Mouse (Mus musculus): ENCODE measurements at regions not wholly inside any gene's neighbourhood (a gene's known extent, or its start where the extent isn't known, plus 50 kb on each side); places are given as distances from the start of the nearest gene placed in this dataset.

DNA sequence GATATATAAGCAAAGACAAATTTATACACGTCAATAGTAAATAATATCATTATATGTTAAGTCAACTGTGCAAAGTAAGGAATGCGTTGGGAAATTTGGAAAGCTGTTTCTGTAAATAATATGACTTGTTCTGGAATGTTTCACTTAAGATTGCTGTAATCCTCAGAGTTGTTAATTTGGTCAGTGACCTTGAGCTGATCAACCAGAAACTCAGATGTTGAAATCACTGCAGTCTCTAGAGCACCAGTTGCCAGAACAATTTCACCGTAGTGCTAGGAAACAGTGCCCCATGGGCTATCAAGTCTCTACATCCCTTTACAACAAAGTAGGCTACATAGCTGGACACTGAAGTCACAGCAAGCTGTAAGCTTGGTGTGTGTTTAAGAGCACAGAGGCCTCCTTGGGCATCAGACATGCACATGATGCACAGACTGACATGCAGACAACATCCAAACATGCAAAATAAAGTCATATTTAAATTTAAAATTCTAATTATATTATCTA lies 212.6 kb downstream of the Pik3r1 start:
- DNase-seq (ENCODE audit: low spot score), result no peak

DNA sequence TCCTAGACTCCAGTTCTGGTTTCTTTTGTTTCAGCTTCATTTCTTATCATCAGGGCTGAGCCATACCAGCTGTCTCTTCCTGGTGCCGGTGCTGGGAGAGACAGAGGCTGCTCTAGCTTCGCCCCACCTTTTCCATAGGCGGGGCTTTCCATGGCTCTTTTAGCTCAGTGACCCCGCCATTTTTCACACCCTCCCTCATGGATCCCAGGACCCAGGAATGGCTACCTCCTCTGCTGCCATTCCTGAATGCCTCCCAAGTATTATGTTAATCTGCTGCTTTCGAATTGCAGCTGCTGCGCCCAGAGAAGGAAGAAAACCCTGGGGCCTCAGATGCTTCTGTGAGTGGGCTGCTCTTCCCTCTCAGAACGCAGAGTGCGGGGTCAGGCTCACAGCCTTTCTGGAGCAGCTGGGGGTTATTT lies 214.9 kb downstream of the Pik3r1 start:
- no peak for DNase-seq (ENCODE audit: low spot score)

GRCm38 (mm10) chr13:101552451-101552850 lies 215.6 kb downstream of the Pik3r1 start:
- DNase-seq (ENCODE audit: low spot score), result no peak

DNA sequence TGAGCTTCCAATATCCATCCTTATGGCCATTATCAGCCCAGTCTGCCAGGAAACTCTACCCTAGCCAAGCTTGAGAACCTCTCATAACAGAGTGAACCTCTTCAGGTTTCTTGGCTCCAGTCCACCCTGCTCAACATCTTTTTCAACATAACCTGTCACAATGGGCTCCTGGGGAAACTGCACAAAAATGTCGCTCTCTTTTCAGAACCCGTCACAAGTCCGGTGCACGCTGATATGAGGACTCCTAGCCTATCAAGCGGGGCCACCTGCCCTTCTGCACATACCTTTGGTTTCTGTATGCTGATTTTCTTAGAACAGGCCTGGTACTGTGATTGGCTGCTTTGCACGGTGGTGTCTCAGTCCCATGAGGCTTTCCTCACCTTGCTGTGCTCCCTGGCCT lies 216.9 kb downstream of the Pik3r1 start:
- no peak for DNase-seq (ENCODE audit: low spot score)

DNA sequence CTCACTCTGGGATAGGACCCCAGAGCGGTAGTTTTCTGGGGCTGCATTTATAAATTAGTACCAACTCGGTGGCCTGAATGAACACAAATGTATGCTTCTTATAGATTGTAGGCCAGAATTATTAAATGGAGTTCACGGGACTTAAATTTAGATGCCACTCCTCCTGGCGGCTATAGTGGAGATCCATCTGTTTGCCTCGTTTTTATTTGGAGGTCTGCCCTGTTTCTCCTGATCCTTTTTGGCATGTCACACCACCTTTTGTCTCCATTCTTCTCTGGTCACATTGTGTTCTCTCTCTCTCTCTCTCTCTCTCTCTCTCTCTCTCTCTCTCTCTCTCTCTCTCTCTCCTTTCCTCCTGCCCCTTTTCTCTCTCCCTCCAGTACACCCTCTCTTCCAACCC lies 217.5 kb downstream of the Pik3r1 start:
- no peak for DNase-seq (ENCODE audit: low spot score)

DNA sequence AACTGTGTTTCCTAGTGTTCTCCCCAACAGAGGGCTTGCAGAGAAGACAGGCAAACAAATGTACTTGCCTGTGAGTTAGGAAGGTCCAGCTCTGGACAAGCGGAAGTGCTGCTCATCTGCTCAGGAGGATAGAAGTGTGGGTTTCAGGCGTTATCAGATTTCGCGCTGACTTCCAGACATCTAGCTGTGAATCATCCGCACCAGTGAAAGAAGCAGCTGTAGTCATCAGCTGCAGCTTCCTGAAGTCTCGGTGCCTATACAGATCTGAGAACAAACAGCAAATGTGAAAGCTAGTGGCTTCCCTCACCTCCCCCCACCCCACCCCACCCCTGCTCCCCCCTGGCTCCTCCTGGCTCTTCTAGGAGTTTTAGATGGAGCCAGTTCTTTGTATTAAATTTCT lies 220.1 kb downstream of the Pik3r1 start:
- no peak for DNase-seq (ENCODE audit: low spot score)

DNA sequence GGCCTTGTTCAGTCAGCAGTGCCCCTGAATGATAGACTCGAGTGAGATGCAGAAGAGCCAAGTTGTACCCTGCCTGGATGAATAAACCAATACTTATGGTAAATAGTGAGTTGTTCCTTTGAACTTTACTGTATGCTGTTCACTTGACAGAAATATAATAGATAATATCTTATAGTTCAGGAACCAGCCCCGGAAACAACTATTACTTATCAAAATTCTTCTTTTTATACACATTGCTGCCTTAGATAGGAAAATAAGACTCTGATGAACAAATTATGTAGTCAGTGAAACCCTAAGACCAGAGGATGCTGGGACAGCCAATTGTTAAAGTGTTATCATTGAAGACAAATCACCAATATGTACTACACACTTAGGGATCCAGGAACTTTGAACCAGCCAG lies 220.7 kb downstream of the Pik3r1 start:
- DNase-seq (ENCODE audit: low spot score), result no peak

DNA sequence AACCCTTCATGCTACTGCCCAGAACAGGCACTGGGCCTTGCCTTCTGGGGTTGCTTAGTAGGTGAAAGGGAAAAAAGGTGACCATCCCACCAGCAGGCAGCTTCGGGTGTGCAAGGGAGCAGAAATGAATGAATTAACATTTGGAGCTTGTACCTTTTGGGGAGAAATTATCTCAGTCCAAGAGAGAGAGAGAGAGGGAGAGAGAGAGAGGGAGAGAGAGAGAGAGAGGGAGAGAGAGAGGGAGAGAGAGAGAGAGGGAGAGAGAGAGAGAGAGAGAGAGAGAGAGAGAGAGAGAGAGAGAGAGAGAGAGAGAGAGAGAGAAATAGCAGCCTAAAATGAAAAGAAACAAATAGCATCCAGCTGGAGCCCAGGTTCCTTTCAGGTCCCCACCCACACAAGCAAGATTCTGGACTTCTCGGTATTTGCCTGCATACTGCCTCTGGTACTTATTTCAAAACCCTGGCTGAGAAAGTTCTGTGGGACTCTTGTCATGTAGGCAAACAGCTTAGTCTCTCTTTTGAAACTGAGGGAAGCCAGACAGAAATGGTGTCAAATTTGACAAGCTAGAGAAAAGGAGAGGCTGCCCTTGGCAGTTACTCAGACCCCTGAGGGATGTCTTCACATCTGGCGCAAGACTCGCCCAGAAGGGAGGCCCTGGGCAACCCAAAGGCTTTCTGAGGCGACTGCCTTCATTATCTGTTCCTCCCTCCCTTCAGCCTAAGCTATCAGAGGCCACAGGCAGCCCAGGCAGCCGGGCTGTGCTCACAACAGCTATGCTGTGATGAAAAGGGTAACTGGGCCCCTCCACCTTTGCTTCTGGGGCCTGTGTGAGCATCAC lies 222.5 kb downstream of the Pik3r1 start:
- no peak for DNase-seq (ENCODE audit: low spot score)

DNA sequence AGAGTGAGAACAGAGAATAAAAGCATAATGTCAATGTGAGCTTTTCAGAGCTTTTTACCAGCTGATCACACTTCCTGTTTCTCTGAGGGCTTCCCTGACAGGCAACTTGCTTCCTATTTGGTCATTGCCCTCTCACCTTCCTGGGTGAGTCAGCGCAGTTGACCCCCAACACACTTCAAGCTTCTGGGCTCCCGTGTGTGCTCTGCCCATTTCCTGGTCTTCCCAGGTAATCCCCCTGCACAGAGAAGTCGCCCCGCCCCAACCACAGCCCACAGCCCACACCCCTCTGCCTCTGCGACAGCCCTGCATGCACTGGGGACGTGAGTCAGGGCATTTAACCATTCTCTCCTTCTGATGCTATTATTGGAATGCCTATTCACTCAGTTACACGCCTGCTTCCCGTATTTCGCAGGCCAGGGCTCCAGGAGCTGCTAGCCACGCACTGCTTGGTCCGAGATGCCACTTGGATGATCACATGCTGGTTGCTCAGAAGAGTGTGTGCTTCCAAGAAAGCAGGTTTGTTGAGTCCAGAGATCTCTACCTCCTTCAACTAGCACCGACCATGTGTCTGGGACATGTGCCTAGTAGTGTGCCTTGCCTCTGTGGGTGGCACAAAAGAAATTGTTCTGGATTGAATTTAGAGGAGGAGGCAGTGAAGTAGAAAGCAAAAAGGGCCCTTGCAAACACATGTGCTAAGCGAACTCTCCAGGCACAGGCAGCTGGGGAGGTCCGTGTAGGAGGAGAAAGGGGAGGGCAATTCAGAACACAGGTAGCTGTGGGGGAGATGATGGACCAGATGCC lies 227.4 kb downstream of the Pik3r1 start:
- DNase-seq (ENCODE audit: low spot score), result no peak

GRCm38 (mm10) chr13:101538110-101538509 lies 229.9 kb downstream of the Pik3r1 start:
- DNase-seq (ENCODE audit: low spot score), result no peak

GRCm38 (mm10) chr13:101536019-101536418 lies 232.0 kb downstream of the Pik3r1 start:
- DNase-seq (ENCODE audit: low spot score), result no peak

- DNase-seq (ENCODE audit: low spot score), result peak; percentile 50
These were observed 232.6 kb downstream of the Pik3r1 start for GRCm38 (mm10) chr13:101535331-101535866.

DNA sequence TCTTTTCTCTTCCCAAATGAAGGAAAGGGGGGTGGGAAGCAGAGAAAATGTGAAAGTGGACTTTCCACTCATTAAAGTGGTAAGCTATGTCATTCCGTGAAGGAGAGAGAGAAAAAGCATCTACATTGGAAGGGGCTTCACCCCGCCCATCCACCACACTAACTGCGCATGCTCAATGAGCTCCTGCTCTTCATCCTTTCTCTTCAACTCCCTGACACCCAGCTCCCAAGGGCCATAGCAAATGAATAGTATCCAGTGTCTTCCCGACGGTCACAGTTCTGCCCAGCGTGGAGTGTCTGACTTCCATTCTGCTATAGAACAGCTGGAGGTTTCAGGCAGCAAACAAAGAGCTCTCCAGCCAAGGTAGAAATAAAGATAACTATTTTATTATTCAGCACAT lies 233.5 kb downstream of the Pik3r1 start:
- no peak for DNase-seq (ENCODE audit: low spot score)

GRCm38 (mm10) chr13:101532913-101533312 lies 235.1 kb downstream of the Pik3r1 start:
- no peak for DNase-seq (ENCODE audit: low spot score)

DNA sequence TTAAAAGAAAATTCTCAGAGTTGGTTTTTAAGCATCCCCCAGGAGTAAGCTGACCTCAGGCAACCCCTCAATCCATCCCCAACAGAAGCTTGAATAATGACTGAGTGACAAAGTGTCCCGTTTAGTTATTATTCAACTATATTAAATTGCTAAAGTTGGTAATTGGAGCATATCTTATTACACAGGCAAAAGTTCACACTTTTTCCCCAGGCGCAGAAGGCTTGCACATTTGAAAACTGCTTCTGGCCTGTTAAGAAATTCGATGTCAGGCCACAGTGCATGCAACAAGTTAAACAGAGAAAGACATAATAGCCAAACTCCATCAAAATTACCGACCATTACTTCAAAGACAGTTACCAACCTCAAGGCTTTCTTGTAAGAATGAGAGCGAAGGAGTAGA lies 240.3 kb downstream of the Pik3r1 start:
- no peak for DNase-seq (ENCODE audit: low spot score)

- DNase-seq (ENCODE audit: low spot score), result no peak
These were observed 243.2 kb downstream of the Pik3r1 start for GRCm38 (mm10) chr13:101524781-101525180.

GRCm38 (mm10) chr13:101524223-101524622 lies 243.8 kb downstream of the Pik3r1 start:
- DNase-seq (ENCODE audit: low spot score), result no peak

DNA sequence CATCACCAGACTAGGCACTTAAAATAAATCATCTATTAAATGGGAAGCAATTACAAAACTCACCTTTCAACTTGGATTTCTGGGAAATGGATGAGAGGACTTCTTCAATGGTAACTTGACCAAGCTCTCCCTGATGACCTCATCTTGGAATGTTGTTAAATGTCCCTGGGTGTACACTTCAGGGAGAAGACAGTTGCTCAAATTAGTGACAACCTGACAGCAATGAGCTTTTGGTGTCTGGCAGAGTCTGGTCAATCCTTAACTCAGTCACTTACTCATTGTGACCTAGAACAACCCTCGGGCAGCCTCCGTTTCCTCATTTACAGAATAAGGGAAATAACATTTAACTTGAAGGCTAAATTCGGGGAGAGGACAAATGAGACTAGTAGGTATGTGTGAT lies 244.5 kb downstream of the Pik3r1 start:
- no peak for DNase-seq (ENCODE audit: low spot score)

DNA sequence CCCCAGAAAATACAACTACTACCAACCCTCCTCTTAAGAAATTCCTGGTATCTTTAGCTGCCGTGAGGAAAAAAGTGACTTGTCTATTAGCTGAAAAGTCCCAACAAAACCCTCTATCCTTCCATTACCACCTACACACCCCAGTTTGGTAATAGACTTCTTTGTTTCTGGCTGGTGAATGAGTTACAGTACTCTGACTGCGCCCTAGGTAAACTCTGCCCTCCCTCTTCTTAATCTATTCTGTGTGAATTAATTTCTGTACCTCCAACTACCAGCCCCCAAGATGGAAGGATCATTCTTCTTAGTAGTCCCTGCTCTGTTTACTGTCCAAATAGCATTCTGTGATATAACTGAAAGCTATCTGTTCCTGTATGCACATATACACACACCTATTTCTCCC lies 245.4 kb downstream of the Pik3r1 start:
- no peak for DNase-seq (ENCODE audit: low spot score)

DNA sequence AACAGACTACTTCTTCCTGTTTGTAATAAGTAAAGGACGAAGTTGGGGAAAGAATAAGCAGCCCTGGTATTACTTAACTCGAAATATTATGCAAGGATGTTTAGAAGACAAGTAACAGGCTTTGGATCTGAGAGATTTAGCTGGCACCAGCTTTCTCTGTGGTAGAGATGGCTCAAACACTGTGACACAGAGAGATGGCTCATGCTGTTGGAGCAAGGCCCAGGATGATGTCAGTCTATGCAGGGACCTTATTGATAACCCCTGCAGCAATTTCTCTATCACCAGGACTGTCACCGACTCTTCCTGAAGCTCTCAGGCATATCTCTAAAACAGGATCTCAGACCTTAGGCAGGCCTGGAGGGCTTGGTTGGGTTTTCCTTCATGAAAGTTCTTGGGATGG lies 254.7 kb downstream of the Pik3r1 start:
- DNase-seq (ENCODE audit: low spot score), result no peak

- DNase-seq (ENCODE audit: low spot score), result peak; percentile 64
These were observed 258.1 kb downstream of the Pik3r1 start for GRCm38 (mm10) chr13:101509946-101510345.

DNA sequence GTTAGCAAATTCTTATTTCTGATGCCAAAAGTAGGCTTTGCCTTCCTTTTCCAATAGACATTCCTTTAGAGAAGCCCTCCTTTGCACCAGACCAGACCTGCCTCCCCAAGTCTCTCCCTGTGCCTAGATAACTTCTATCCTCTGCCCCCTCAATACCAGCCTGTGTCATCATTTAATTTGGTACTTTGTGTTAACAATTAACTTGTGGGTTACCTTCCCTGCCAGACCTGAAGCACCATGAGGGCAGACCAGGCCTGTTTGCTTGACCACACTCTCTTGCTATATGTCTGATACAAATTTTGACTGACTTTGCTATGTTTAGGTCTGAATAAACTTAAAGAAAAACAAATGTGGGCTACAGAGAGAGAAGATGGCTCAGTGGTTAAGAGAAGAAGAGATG lies 259.7 kb downstream of the Pik3r1 start:
- no peak for DNase-seq (ENCODE audit: low spot score)

DNA sequence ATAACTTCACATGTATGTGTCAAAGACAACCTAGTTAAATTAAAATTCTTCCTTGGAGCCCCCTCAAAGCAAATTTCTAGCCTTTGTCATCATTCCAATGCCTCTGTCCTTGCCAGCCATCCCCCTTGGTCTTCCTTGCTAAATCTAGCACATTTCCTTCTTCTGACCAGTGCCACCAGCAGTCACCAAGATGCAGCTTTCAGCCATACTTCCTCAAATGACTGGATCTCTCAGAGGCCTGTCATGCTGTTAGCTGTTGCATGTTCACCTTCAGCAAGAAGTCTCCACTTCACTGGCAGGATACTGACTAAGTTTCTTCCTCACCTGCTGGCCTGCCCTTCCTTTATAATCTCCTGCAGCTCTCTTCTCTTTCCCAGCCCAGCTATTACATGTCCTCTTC lies 261.3 kb downstream of the Pik3r1 start:
- no peak for DNase-seq (ENCODE audit: low spot score)
